Mouse (Mus musculus) brown adipose tissue, adult 24 weeks (tissue): ENCODE results near the gene 2210407C18Rik. TPM values are rescaled to one million over a fixed set of nuclear protein-coding genes. Genes with fewer than 3 reads are reported as not detected.

Source experiments
- H3K27ac ChIP-seq: fragments of 200-500 bp; replicated peaks from 2 replicates; pipeline ENCODE4 v1.5.1; 2012; ENCODE audit warnings: low read depth, mild to moderate bottlenecking, low read length
- H3K4me1 ChIP-seq: fragments of 200-500 bp; 2 replicates; pipeline ENCODE4 v1.6.1; 2012; ENCODE audit warnings: low read length, mixed read lengths; ENCODE audit not compliant: control insufficient read depth, insufficient read depth, insufficient read length
- H3K4me3 ChIP-seq: fragments of 200-500 bp; 2 replicates; pipeline ENCODE4 v1.5.1; 2012; ENCODE audit warnings: low read depth, mild to moderate bottlenecking, low read length, moderate library complexity; ENCODE audit not compliant: insufficient read depth
- polyA plus RNA-seq: library from polyadenylated mRNA; stranded (reverse); fragments of >200 nt; gene quantifications from 2 replicates; pipeline ENCODE4 v1.2.4, GENCODE M21; 2012; ENCODE audit not compliant: missing spikeins, insufficient read depth, insufficient read length

2210407C18Rik gene
- polyA plus RNA-seq, 1 experiment, result not detected

GRCm38 (mm10) chr11:58613359-58613758 is 2.5 kb downstream of the 2210407C18Rik start:
- Histone ChIP-seq H3K27ac (no peak overlapping the region), H3K4me1 (no peaks in the 10 kb centered on the region), H3K4me3 (no peak overlapping the region)

GRCm38 (mm10) chr11:58607030-58607429 is 8.8 kb downstream of the 2210407C18Rik start:
- no peak overlapping the region for H3K27ac ChIP-seq

DNA sequence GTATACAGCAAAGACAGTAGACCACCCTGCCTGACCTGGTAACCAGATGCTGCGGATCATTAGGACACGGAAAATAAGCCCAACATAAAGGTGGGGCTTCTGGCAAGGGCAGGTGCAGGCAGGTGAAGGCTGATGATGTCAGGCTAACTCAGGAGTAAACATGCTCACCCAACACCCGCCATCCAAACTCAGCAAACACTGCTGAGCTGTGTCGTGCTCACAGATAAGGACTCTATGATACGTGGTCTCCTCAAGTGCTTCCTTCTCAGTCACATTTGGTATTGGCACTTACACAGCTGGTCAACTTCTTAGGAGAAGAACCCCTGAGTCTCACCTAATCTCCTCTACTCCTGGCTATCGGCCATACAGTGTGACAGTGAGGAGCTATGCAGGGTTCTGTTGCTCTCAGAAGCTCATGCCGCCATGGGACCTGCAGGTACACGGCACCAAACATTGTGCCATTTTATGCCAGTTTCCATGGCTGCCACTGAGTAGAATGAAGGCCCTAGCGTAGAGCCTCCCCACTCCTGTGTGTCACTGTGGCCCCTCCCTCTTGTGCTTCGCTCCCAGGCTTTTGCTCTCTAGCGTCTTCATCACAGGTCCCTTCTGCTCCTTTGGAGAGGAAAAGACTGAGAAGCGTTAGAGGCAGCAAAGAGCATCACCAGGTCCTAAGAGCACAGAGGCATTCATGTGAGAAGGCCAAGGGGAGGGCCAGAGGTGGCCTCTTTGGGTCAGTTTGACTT is 9.5 kb downstream of the 2210407C18Rik start:
- no peak overlapping the region for H3K4me3 ChIP-seq
- H3K4me1 ChIP-seq, result no peaks in the 10 kb centered on the region
- H3K27ac ChIP-seq, result no peak overlapping the region

More at GRCm38 (mm10) chr11:58607030-58607429, 8.8 kb downstream of the 2210407C18Rik start:
- H3K4me1 ChIP-seq, result no peaks in the 10 kb centered on the region
- H3K4me3 ChIP-seq, result no peak overlapping the region

DNA sequence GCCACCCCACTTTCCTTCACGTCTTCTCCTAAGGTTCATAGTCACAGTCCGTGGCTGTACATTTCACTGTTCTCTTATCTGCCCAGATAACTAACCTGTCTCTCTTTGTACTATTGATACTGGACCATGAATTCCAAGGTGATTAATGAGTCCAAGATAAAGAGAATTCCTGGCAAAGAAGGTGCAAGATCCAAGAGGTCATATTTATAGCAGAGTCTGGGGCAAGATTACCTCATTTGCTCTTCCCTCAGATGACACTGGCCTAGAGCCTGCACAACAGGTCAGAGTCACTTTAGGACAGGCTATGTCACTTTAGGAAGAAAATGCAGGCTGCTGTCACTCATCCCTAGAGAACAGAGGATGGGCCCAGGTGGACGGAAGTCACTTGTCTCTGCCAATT is 10.6 kb downstream of the 2210407C18Rik start:
- no peak overlapping the region for H3K27ac ChIP-seq

DNA sequence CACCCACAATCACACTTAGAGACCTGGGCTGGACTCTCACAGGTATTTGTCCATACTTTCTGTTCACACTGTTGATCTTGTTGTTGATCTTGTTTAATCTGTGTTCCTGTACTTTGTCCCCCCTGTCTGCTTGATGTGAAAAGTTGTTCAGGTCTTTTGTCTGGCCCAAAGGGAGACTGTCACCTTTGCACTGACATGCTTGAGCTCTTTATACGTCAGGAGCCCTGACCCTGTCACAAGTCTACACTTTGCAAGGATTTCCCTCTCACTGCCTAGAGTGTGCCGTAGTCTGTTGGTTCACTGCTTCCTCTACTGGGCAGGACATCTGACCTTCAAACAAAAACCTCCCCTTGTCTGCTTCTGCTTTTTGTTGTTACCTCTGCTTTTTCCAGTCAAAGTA is 11.2 kb downstream of the 2210407C18Rik start:
- Histone ChIP-seq H3K27ac (no peak overlapping the region), H3K4me1 (no peaks in the 10 kb centered on the region), H3K4me3 (no peak overlapping the region)

More for the DNA sequence above, 10.6 kb downstream of the 2210407C18Rik start:
- H3K4me1 ChIP-seq, result no peaks in the 10 kb centered on the region
- H3K4me3 ChIP-seq, result no peak overlapping the region

GRCm38 (mm10) chr11:58602800-58603560 is 12.9 kb downstream of the 2210407C18Rik start:
- no peak overlapping the region for H3K27ac ChIP-seq
- H3K4me1 ChIP-seq, result no peaks in the 10 kb centered on the region
- no peak overlapping the region for H3K4me3 ChIP-seq

DNA sequence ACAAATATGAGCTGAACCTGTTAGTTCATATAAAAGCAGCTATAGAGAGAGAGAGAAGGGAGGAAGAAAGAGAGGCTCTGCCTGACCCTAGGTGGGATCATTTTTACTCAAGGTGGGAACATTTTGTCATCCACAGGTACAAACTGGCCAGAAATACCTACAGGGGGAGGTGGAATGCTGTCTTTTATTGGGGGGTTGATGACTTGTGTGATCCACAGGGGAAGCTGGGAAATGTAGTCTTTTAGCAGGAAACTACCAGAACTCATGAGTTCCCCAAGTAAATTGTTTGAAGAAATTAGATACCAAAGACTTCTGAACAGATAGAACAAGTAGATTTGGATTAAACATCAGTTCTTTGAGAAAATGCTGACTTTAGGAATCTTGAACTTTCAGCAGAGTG is 13.8 kb downstream of the 2210407C18Rik start:
- H3K4me3 ChIP-seq, result no peak overlapping the region
- H3K4me1 ChIP-seq, result no peaks in the 10 kb centered on the region

GRCm38 (mm10) chr11:58597837-58598236 is 18.0 kb downstream of the 2210407C18Rik start:
- Histone ChIP-seq H3K27ac (no peak overlapping the region), H3K4me3 (no peak overlapping the region)

More for the DNA sequence above, 13.8 kb downstream of the 2210407C18Rik start:
- no peak overlapping the region for H3K27ac ChIP-seq

DNA sequence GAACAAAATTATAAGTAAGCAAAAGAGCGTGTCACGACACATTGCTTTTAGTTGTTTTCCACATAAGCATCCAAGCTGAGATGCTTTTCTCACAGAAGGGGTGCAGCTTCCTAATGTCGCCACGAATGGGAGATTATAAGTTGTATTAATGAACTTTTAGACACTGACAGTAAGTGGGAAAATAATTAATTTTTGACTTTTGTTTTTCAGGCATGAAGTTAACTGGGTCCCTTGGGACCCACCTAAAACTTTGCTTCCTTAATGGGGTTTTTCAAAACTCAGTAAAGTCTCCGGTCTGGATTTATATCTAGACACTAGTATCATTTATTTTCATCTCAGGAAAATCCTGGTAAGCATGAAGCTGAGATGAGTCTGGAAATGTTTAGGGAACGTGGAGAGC is 21.1 kb downstream of the 2210407C18Rik start, which contains the start of gene Olfr324:
TSS of gene Olfr324 (plus strand) at position 301 of the 400 bp plus-strand sequence.
- Histone ChIP-seq H3K4me3 (no peak within 1 kb of the TSS), H3K4me1 (no peaks in the 10 kb centered on the region), H3K27ac (no peak within 1 kb of the TSS)

More at GRCm38 (mm10) chr11:58597837-58598236, 18.0 kb downstream of the 2210407C18Rik start:
- H3K4me1 ChIP-seq, result no peaks in the 10 kb centered on the region

DNA sequence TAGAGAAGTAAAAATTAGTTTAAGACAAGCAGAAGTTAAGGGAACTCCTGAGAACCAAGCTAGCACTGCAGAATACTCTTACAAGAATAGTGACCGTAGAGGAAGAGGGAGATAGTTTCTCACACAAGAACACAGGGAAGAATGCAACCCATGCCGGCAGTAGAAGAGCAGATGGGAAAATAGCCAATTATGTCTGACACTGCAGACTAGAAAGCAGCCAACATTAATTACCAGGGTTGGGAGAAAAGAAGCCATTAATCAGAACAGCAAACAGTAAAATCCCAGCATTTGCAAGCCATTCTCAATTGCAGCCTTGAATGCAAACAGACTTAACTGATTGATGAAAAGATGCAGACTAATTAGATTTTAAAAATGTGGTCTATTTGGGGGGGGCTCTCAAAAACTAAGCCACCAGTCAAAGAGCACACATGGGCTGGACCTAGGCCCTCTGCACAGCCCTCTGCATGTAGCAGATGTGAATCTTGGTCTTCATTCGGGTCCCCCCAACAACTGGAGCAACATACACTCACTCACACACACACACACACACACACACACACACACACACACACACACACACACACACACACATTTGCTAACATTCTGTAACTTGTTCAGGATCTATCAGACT is 27.1 kb downstream of the 2210407C18Rik start:
- Histone ChIP-seq H3K27ac (no peak overlapping the region), H3K4me1 (no peaks in the 10 kb centered on the region), H3K4me3 (no peak overlapping the region)

DNA sequence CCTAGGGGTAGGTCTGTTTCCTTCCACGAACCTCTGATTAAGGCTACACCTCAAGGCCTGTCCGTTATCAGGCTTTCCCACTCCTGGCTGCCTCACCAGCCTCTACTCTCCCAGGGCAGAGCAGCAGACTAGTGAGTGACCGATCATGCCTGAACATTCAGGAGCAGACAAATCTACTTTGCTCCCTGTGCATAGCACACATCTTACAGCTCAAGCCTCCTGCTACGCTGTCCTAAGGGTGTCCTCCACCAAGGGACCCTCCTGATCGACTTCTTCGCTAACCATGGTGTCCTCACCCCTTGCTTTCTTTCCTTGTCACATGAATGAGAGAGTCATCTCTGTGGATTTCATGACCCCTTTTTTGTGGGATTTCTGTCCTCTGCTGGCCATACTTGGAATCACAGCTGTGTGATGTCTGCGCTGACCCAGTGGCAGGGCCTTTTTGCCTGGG is 28.0 kb downstream of the 2210407C18Rik start:
- Histone ChIP-seq H3K4me3 (no peak overlapping the region), H3K27ac (no peak overlapping the region), H3K4me1 (no peaks in the 10 kb centered on the region)

DNA sequence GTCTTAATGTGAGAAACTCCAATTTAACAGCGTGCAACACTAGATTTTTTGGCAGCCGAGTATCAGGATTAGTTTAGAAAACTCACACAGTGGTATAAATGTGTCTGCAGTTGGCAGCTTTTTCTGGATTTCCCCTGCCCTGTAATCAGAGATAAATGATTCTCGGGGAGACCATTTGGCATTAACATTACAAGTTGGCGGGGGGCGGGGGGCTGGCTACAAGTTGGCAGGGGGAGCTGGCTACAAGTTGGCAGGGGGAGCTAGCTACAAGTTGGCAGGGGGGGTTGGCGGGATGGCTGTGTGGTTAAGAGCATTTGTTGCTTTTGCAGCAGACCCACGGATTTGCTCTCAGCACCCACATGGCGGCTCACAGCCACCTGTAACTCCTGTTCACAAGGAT is 37.2 kb downstream of the 2210407C18Rik start:
- H3K4me3 ChIP-seq, result no peak overlapping the region
- H3K27ac ChIP-seq, result no peak overlapping the region
- no peaks in the 10 kb centered on the region for H3K4me1 ChIP-seq

DNA sequence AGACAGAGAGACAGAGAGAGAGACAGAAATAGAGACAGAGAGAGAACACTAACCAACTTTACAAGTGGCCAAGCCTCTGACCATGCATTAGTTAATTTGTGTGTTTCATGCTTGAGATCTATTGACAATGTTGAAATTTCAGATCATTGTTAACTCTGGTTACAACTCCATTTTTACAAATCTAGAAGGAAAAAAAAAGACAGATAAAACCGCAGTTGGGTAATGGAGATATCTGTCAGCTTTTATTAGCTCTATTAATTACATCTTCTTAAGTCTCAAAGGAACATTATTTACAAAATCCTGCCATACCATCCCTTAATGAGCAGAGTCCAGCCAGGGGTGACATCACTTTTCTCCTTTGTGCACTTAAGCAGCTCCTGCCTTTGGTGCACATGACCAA is 38.4 kb downstream of the 2210407C18Rik start, which contains the start of gene Olfr325:
TSS of gene Olfr325 (plus strand) at position 301 of the 400 bp plus-strand sequence.
- H3K27ac ChIP-seq, result no peak within 1 kb of the TSS
- H3K4me3 ChIP-seq, result no peak within 1 kb of the TSS
- H3K4me1 ChIP-seq, result no peaks in the 10 kb centered on the region

DNA sequence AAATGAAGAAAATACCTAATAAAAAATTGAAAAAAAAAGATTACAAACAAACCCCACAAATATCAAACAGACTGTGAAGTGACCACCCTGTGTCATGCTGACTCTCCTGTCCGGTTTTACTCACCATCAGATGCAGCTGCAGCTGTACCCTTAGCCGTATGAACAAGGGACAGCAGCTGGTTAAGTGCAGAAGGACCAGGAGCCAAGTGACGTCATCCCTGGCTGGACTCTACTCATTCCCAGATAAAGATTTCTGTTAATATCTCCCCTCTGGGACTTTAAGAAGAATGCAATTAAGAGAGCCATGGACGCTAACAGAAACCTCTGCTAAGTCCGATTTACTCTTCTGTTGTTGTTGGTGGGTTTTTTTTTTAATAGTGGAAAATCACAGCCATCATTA is 45.5 kb downstream of the 2210407C18Rik start, which contains the start of gene Olfr224:
TSS of gene Olfr224 (minus strand) at position 149 of the 400 bp plus-strand sequence.
- Histone ChIP-seq H3K4me3 (no peak within 1 kb of the TSS), H3K27ac (no peak within 1 kb of the TSS), H3K4me1 (no peaks in the 10 kb centered on the region)
